Mouse (Mus musculus) adrenal gland (tissue): Measurements from ENCODE around the gene Ush1g.

Experiments
- intact Hi-C: fragments of 180-260 bp; cut with DNase I; formaldehyde crosslinking; loops from one replicate; pipeline ENCODE4 v1.15.1; 2025

The Ush1g gene

GRCm38 (mm10) chr11:115271052-115271451 lies 50.8 kb downstream of the Ush1g start:
- intact Hi-C loops, result no loop called here

- intact Hi-C loops, result no loop called here
These were observed 51.5 kb downstream of the Ush1g start for GRCm38 (mm10) chr11:115270148-115270861.

DNA sequence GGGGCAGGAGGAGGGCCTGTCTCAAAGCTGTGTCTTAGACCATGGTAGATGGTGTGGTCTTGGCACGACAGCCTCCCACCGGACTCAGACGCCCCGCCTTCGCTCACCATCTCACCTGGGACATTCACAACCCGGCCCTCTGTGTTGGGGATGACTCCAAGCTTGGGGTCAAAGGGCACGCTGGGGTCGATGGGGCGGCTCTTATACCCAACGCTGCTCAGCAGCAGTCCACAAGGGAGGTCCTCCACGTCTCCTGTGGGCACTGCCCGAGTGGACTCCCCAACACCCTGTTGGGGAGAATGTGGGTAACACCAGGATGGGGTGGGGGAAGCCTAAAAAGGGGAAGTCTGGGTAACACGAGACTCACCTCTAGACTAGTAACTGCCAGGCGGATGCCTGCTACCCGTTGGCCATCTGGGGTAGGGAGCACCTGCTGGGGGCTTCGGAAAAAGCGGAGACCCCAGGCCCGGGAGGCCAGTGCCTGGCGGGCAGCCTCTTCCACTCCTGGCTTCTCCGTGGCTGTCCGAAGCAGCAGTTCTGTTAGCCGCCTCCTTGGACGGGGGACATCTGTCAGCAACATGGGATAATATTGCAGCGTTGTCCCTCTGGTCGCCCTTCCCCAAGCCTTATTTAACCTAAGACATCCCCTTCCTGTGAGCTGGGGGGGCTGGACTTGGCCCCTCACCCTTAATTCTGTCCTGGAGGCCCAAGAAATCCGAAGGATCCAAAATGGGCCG lies 52.3 kb downstream of the Ush1g start:
- intact Hi-C loops, result no loop called here

- intact Hi-C loops, result no loop called here
These were observed 53.9 kb downstream of the Ush1g start for GRCm38 (mm10) chr11:115267958-115268357.

GRCm38 (mm10) chr11:115267061-115267883 lies 54.6 kb downstream of the Ush1g start, which contains the start of gene Grin2c:
TSS of gene Grin2c (minus strand) at chr11:115267243.
- intact Hi-C loops, result no loop called here

- intact Hi-C loops, result no loop called here
These were observed 55.5 kb downstream of the Ush1g start for GRCm38 (mm10) chr11:115266400-115266778.

GRCm38 (mm10) chr11:115265771-115266399 lies 56.0 kb downstream of the Ush1g start:
- intact Hi-C loops, result loop anchor here (2.0 kb wide), 1 partner anchor 63 kb away; no protein-coding TSS in a partner anchor
